Mouse (Mus musculus) cerebellum, adult 11-12 months (tissue): Measurements from ENCODE around the gene H2al2c.
"Not testable (repeated sequence)": the region's sequence is repeated elsewhere in the genome, so short reads cannot be mapped to it uniquely, and the experiment has no call there.

Experiments used
- DNase-seq: peaks from one replicate; pipeline ENCODE4 v3.0.0; 2022

Gene H2al2c

GRCm38 (mm10) chrY:2598799-2599198 is at the start of gene H2al2c:
Gene H2al2c, plus strand, starts transcription at chrY:2599099.
- not testable (repeated sequence) for DNase-seq
